Mouse (Mus musculus): ENCODE measurements around the gene Rtca. TPM values are rescaled to one million over a fixed set of nuclear protein-coding genes. Genes with fewer than 3 reads are reported as not detected.

Gene Rtca
- 52.9 and 59.4 TPM in 2 replicates for polyA plus RNA-seq (2015; fragmentation: Nextera tagmentation; extraction: Ambion mirVana)

- Histone ChIP-seq H3K36me3 (peaks cover 36% of the 10 kb centered on the region), H3K27ac (replicated peaks) (peak within 1 kb of the TSS; percentile 71), H3K4me1 (peaks cover 18% of the 10 kb centered on the region), H3K4me3 (peak within 1 kb of the TSS; percentile 96), H3K27me3 (replicated peaks) (no peaks in the 10 kb centered on the region), H3K9ac (peak within 1 kb of the TSS; percentile 96), H3K9me3 (no peaks in the 10 kb centered on the region), H3K4me2 (peak within 1 kb of the TSS; percentile 85)
- WGBS, result under 1% methylated on average over 43 of the region's 44 CpGs
- peak; percentile 86 for ATAC-seq (ENCODE audit: extremely low read depth, insufficient number of reproducible peaks, low FRiP score, low TSS enrichment)
These were observed at the start of gene Rtca for GRCm38 (mm10) chr3:116507772-116508351. Gene Rtca, minus strand, starts transcription at chr3:116508208.

GRCm38 (mm10) chr3:116551362-116551761 lies 43.4 kb upstream of the Rtca start:
- H3K27ac ChIP-seq (replicated peaks), result no peak overlapping the region
- H3K9me3 ChIP-seq, result no peaks in the 10 kb centered on the region
- H3K4me3 ChIP-seq, result no peak overlapping the region
- ATAC-seq (ENCODE audit: extremely low read depth, insufficient number of reproducible peaks, low FRiP score, low TSS enrichment), result no peak
- WGBS, result 79% methylated on average over 5 of the region's 5 CpGs
- no peak overlapping the region for H3K9ac ChIP-seq
- peaks cover 50% of the 10 kb centered on the region for H3K36me3 ChIP-seq
- no peaks in the 10 kb centered on the region for H3K27me3 ChIP-seq (replicated peaks)
- no peak overlapping the region for H3K4me2 ChIP-seq
- no peaks in the 10 kb centered on the region for H3K4me1 ChIP-seq

- Histone ChIP-seq H3K4me2 (no peak overlapping the region), H3K27ac (replicated peaks) (no peak overlapping the region), H3K9me3 (no peaks in the 10 kb centered on the region), H3K4me3 (no peak overlapping the region), H3K9ac (no peak overlapping the region), H3K27me3 (replicated peaks) (no peaks in the 10 kb centered on the region), H3K36me3 (peaks cover 79% of the 10 kb centered on the region), H3K4me1 (0 out of 2 replicates have a peak, but pooled peaks cover 2% of the 10 kb centered on the region)
- ATAC-seq (ENCODE audit: extremely low read depth, insufficient number of reproducible peaks, low FRiP score, low TSS enrichment), result no peak
- WGBS, result 89% methylated on average over 5 of the region's 5 CpGs
These were observed 39.4 kb upstream of the Rtca start for GRCm38 (mm10) chr3:116547430-116547829.

DNA sequence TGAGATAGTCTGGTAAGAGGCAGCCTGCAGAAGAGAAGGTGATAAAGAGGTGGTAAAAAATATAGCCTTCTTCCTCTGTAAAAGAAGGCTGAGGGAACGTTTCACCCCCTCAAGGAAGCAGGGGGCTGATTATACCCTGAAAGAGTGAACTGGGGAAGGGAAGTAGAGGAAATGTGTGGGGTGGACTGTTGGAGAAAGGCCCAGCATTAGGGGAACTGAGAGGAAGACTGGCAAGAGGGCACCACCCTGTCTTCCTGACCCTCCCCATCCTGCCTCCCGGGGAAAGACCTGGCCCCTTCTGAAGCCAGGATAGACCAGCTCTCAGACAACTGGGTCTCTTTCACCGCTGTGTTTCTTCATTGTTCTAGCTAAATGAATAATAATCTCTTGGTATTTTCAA lies 34.5 kb upstream of the Rtca start:
- Histone ChIP-seq H3K4me1 (peaks cover 15% of the 10 kb centered on the region), H3K4me2 (no peak overlapping the region), H3K27ac (replicated peaks) (peak overlapping the region; percentile 46), H3K4me3 (no peak overlapping the region), H3K36me3 (peaks cover 80% of the 10 kb centered on the region), H3K9ac (no peak overlapping the region), H3K9me3 (no peaks in the 10 kb centered on the region), H3K27me3 (replicated peaks) (peaks cover 18% of the 10 kb centered on the region)
- ATAC-seq (ENCODE audit: extremely low read depth, insufficient number of reproducible peaks, low FRiP score, low TSS enrichment), result no peak
- WGBS, result 48% methylated on average over 3 of the region's 3 CpGs

DNA sequence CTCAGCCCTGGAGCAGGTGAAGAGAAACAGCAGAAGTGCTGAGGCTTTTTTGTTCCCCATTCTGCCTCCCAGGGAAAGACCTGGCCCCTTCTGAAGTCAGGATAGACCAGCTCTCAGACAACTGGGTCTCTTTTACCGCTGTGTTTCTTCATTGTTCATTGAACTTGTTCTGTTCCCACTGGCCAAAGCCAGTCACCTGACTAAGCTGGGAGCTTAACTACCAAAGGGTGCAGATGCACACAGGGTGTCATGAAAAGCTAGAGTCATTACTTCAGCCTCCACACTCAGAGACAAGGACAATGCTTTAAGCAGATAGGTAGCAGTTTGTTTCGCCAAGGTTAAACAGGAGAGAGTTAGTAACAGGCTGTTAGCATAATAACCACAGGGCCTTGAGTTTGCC lies 34.1 kb upstream of the Rtca start:
- Histone ChIP-seq H3K27me3 (replicated peaks) (peaks cover 21% of the 10 kb centered on the region), H3K27ac (replicated peaks) (peak overlapping the region; percentile 46)
- 79% methylated on average over 2 of the region's 2 CpGs for WGBS

DNA sequence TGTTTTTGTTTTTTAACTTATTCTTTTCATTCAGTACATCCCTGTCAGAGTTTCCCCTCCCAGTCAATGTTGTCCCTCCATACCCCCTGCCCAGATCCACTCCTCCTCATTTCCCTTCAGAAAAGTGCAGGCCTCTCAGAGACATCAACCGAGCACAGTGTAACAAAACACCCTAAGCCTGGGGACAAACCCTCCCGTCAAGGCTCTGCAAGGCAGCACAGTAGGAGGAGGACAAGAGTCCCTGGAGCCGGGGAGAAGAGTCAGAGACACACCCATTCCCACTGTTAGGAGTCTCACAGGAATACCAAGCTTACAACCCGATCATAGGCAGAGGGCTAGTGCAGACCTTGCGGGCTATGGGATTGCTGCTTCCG lies 29.2 kb upstream of the Rtca start:
- H3K4me1 ChIP-seq, result peaks cover 38% of the 10 kb centered on the region
- H3K27me3 ChIP-seq (replicated peaks), result peaks cover 38% of the 10 kb centered on the region
- H3K4me2 ChIP-seq, result peak overlapping the region; percentile 60
- no peaks in the 10 kb centered on the region for H3K9me3 ChIP-seq
- peak overlapping the region; percentile 67 for H3K9ac ChIP-seq
- peak overlapping the region; percentile 33; the same call in 1 of the 2 replicates for H3K4me3 ChIP-seq
- 53% methylated on average over 6 of the region's 6 CpGs for WGBS
- no peak for ATAC-seq (ENCODE audit: extremely low read depth, insufficient number of reproducible peaks, low FRiP score, low TSS enrichment)
- peaks cover 67% of the 10 kb centered on the region for H3K36me3 ChIP-seq
- H3K27ac ChIP-seq (replicated peaks), result peak overlapping the region; percentile 87

More for the DNA sequence above, 34.1 kb upstream of the Rtca start:
- Histone ChIP-seq H3K4me2 (no peak overlapping the region), H3K4me1 (peaks cover 19% of the 10 kb centered on the region), H3K9me3 (no peaks in the 10 kb centered on the region), H3K4me3 (no peak overlapping the region), H3K9ac (no peak overlapping the region), H3K36me3 (peaks cover 76% of the 10 kb centered on the region)
- no peak for ATAC-seq (ENCODE audit: extremely low read depth, insufficient number of reproducible peaks, low FRiP score, low TSS enrichment)

DNA sequence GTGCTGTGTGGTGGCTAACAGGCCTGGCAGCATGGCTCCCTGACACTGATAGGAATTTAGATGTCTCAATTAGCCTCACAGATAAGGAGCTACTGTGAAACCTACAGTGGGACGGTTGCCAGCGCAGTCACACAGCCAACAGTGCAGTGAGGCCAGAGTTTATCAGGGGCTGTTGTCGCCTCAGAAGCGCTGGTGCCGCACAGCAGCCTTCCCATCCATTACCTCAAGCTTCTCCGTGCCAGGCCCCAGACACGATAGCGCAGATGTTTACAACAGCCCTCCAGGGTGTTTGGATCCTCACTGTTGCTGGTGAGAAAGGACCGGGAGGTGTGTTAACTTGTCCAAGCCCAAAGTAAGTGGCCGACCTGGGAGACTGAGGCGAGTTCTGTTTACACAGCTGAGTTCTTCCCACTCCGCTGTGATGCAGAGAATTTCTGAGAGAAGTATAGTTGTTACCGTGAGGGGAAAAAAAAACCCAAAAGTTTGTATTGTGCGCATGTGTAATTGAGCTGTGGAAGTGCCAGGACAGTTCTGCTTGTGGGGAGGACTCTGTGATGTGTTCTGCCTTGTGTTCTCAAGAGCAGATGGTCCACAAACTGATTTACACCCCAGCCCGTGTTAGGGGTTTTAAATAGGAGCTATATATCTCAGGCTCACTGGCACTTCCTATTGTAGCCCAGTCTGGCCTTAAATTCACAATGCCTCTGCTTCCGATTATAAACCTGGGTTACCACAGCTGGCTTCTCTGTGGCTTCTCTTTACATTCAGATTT lies 28.6 kb upstream of the Rtca start:
- 15% methylated on average over 16 of the region's 16 CpGs for WGBS
- ATAC-seq (ENCODE audit: extremely low read depth, insufficient number of reproducible peaks, low FRiP score, low TSS enrichment), result peak; percentile 77; the same call in 1 of the 2 replicates
- peak overlapping the region; percentile 87 for H3K27ac ChIP-seq (replicated peaks)
- peaks cover 38% of the 10 kb centered on the region for H3K27me3 ChIP-seq (replicated peaks)
- H3K9me3 ChIP-seq, result no peaks in the 10 kb centered on the region
- peak overlapping the region; percentile 33 for H3K4me3 ChIP-seq
- peak overlapping the region; percentile 60 for H3K4me2 ChIP-seq
- peaks cover 32% of the 10 kb centered on the region for H3K4me1 ChIP-seq
- H3K36me3 ChIP-seq, result peaks cover 62% of the 10 kb centered on the region
- peak overlapping the region; percentile 67 for H3K9ac ChIP-seq

DNA sequence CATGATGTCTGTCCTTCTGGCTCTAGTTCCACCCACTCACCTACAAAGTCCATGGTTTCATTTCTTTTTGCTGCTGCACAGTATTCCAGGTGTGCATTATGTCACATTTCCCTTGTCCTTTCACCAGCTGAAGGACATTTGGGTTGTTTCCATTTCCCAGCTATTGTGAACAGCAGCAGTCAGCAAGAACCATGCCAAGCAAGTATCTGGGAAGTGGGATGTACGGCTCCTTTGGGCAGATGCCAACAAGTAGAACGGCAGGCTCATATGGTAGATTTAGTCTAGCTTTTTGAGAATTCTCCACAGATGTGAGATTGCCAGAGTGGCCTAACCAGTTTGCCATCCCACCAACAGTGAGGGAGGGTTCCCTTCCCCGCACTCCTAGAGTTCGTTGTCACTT lies 22.8 kb upstream of the Rtca start:
- H3K4me1 ChIP-seq, result peaks cover 34% of the 10 kb centered on the region
- H3K4me2 ChIP-seq, result no peak overlapping the region
- peaks cover 30% of the 10 kb centered on the region for H3K36me3 ChIP-seq
- peaks cover 17% of the 10 kb centered on the region for H3K27me3 ChIP-seq (replicated peaks)
- no peaks in the 10 kb centered on the region for H3K9me3 ChIP-seq
- ATAC-seq (ENCODE audit: extremely low read depth, insufficient number of reproducible peaks, low FRiP score, low TSS enrichment), result no peak
- 64% methylated on average over 4 of the region's 4 CpGs for WGBS
- no peak overlapping the region for H3K4me3 ChIP-seq
- H3K27ac ChIP-seq (replicated peaks), result peak overlapping the region; percentile 81
- no peak overlapping the region for H3K9ac ChIP-seq

DNA sequence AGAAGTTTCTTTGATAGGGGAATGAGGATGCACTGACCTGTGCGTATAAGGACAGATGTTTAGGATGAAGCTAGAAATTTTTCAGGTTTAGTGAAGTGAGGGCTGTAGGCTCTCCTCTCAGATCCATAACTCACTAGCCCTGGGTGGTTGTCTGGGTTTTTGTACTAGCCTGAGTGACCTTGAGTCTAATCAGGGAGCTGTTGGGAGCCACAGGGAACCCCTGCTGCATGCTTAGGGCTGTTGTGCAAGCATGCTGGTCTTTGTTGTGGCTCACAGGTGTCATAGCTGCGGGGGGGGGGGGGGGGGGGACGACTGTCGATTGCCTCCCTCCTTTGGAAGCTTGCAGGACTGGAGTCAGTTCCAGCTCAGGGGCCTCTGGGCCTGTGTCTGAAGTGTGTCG lies 21.7 kb upstream of the Rtca start:
- Histone ChIP-seq H3K9me3 (no peaks in the 10 kb centered on the region), H3K4me3 (no peak overlapping the region), H3K4me2 (no peak overlapping the region), H3K36me3 (peaks cover 27% of the 10 kb centered on the region), H3K27me3 (replicated peaks) (peaks cover 17% of the 10 kb centered on the region), H3K27ac (replicated peaks) (peak overlapping the region; percentile 81), H3K9ac (no peak overlapping the region), H3K4me1 (peaks cover 30% of the 10 kb centered on the region)
- WGBS, result 27% methylated on average over 5 of the region's 5 CpGs
- ATAC-seq (ENCODE audit: extremely low read depth, insufficient number of reproducible peaks, low FRiP score, low TSS enrichment), result no peak

DNA sequence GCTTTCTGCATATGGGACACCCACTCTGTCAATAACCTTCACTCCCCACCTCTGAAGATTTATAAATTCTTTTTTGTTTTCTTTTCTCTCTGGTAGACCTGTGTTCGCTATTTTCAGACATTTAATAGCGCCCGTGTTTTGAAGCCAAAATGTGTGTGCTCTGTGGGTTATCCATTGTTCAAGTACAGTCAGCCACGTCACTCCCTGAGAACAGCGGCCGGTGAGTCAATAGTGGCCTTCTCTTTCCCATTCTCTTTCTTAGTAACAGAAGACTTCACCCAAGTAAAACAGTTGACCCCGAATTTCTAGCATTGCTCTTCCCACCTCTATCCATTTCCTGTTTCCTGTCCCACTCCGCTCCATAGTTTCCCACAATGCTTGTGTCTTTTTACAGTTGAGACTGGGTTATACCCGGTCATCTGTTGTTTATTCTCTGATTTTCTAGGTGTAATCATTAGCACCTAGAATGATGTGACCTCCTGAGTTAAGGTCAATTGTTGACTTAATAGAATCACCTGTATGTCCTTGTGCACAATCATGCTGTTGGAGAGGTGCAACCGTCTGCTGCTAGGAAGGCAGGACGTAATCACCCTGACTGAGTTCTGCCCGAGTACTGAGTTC lies 12.2 kb upstream of the Rtca start:
- H3K4me1 ChIP-seq, result peaks cover 10% of the 10 kb centered on the region
- no peak for ATAC-seq (ENCODE audit: extremely low read depth, insufficient number of reproducible peaks, low FRiP score, low TSS enrichment)
- H3K36me3 ChIP-seq, result peaks cover 27% of the 10 kb centered on the region
- no peaks in the 10 kb centered on the region for H3K27me3 ChIP-seq (replicated peaks)
- no peak overlapping the region for H3K4me2 ChIP-seq
- H3K27ac ChIP-seq (replicated peaks), result peak overlapping the region; percentile 67
- WGBS, result 75% methylated on average over 12 of the region's 12 CpGs
- H3K4me3 ChIP-seq, result no peak overlapping the region
- no peak overlapping the region for H3K9ac ChIP-seq
- H3K9me3 ChIP-seq, result no peaks in the 10 kb centered on the region

- H3K9me3 ChIP-seq, result no peaks in the 10 kb centered on the region
- H3K4me3 ChIP-seq, result peak within 1 kb of the TSS; percentile 59
- peak within 1 kb of the TSS; percentile 79 for H3K9ac ChIP-seq
- H3K36me3 ChIP-seq, result peaks cover 5% of the 10 kb centered on the region
- peak within 1 kb of the TSS; percentile 45; the same call in 1 of the 2 replicates for H3K27ac ChIP-seq (replicated peaks)
- H3K4me1 ChIP-seq, result peaks cover 14% of the 10 kb centered on the region
- H3K27me3 ChIP-seq (replicated peaks), result no peaks in the 10 kb centered on the region
- peak within 1 kb of the TSS; percentile 73 for H3K4me2 ChIP-seq
- peak; percentile 81 for ATAC-seq (ENCODE audit: extremely low read depth, insufficient number of reproducible peaks, low FRiP score, low TSS enrichment)
- under 1% methylated on average over 36 of the region's 36 CpGs for WGBS
These were observed 5.1 kb upstream of the Rtca start, which contains the start of gene Dbt for GRCm38 (mm10) chr3:116512904-116513716. Gene Dbt, plus strand, starts transcription at chr3:116513070.

Data from heart, embryonic 13.5 days (tissue).